Mouse (Mus musculus) ovary, adult 18-20 months (tissue): ENCODE measurements around the gene Pcp2.

Experiments
- DNase-seq: peaks from one replicate; pipeline ENCODE4 v3.0.0; 2022; ENCODE audit warnings: low spot score, mixed read lengths

The Pcp2 gene

GRCm38 (mm10) chr8:3625445-3625844, at the start of gene Pcp2:
Pcp2 (minus strand) TSS chr8:3625545.
- DNase-seq = no peak

GRCm38 (mm10) chr8:3674671-3675070, 49.3 kb upstream of the Pcp2 start:
- no peak for DNase-seq

GRCm38 (mm10) chr8:3671980-3672491, 46.7 kb upstream of the Pcp2 start, which contains the start of gene Fcor:
Fcor (minus strand) TSS chr8:3672362.
- peak; percentile 46 for DNase-seq

- no peak for DNase-seq
These were observed 45.0 kb upstream of the Pcp2 start for GRCm38 (mm10) chr8:3670388-3670787.

- DNase-seq = no peak
These were observed 40.2 kb upstream of the Pcp2 start, which contains the start of gene Mcemp1 for GRCm38 (mm10) chr8:3665507-3665906. Mcemp1 (plus strand) TSS chr8:3665754.

GRCm38 (mm10) chr8:3664405-3664804, 39.1 kb upstream of the Pcp2 start:
- no peak for DNase-seq

- no peak for DNase-seq
These were observed 35.5 kb upstream of the Pcp2 start for GRCm38 (mm10) chr8:3660889-3661288.

GRCm38 (mm10) chr8:3656725-3657381, 31.5 kb upstream of the Pcp2 start:
- no peak for DNase-seq

- no peak for DNase-seq
These were observed 30.2 kb upstream of the Pcp2 start, which contains the start of gene Retn for GRCm38 (mm10) chr8:3655526-3655925. Retn (plus strand) TSS chr8:3655770.

GRCm38 (mm10) chr8:3654726-3655508, 29.6 kb upstream of the Pcp2 start:
- DNase-seq = no peak

GRCm38 (mm10) chr8:3652845-3653244, 27.5 kb upstream of the Pcp2 start:
- DNase-seq = no peak

- DNase-seq = no peak
These were observed 23.6 kb upstream of the Pcp2 start for GRCm38 (mm10) chr8:3648990-3649389.

GRCm38 (mm10) chr8:3648268-3648667, 22.9 kb upstream of the Pcp2 start:
- DNase-seq = no peak

GRCm38 (mm10) chr8:3647561-3647960, 22.2 kb upstream of the Pcp2 start:
- no peak for DNase-seq

- no peak for DNase-seq
These were observed 21.6 kb upstream of the Pcp2 start for GRCm38 (mm10) chr8:3646824-3647531.

- no peak for DNase-seq
These were observed 20.5 kb upstream of the Pcp2 start for GRCm38 (mm10) chr8:3645804-3646203.

GRCm38 (mm10) chr8:3631478-3631875, 6.1 kb upstream of the Pcp2 start:
- DNase-seq = no peak

- peak; percentile 61 for DNase-seq
These were observed 5.5 kb upstream of the Pcp2 start, which contains the start of gene Stxbp2 for GRCm38 (mm10) chr8:3630647-3631477. Stxbp2 (plus strand) TSS chr8:3630955.

GRCm38 (mm10) chr8:3628014-3628413, 2.7 kb upstream of the Pcp2 start:
- no peak for DNase-seq

GRCm38 (mm10) chr8:3626971-3627370, 1.6 kb upstream of the Pcp2 start:
- DNase-seq = no peak

GRCm38 (mm10) chr8:3622119-3622518, 3.2 kb downstream of the Pcp2 start:
- no peak for DNase-seq
